Comparison of ENCODE assay signal across 19 mouse cellular contexts in the genomic region with DNA sequence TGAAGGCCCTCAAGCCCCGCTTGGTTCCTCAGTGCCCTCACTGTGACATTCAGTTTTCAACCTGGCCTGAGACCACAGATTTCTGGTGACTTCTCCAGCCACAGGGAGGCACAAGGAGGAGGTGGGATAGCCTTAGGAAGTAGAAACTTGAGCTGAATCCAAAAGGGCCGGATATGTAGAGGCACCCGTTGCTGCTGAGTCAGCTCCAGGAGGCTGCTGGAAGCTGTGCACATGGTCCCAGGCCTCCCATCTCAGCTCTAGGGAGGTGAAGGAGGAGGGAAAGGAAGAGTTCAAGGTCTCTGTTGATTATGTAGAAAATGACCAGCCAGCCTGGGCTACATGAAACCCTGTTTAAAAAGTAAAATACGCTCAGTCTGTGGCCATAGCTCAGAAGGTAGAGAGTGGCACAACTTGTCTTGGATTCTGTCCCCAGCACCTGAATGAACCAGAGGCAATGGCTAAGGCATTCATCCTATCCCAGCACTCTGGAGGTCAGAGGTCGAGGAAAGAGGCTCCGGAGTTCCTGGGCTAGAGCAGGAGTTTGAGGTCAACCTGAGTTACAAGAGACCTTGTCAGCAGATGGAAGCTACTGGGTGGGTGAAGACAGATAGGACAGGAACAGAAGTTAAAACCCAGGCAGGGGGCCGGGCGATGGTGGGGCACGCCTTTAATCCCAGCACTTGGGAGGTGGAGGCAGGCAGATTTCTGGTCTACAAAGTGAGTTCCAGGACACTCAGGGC. TPM values are rescaled to one million over a fixed set of nuclear protein-coding genes. Genes with fewer than 3 reads are reported as not detected.
A peak's percentile ranks its signal among the peaks of the same experiment; 100 is the strongest.
DNase-seq lines count a peak whose midpoint lies in the region; ATAC-seq and TF ChIP-seq lines count a peak whose summit lies in the region.
"Had no signal": no experiment of that assay in that cellular context is flagged by ENCODE, and none has a peak within 500 bp of the region (broad histone marks: within the 10 kb centered on the region; RNA-seq: fewer than 3 reads in every experiment).

No protein-coding gene starts in this region.

- DNase-seq in heart, embryonic 10.5 days (ENCODE audit: low spot score), result no peak
- no peak for DNase-seq in heart, adult 8-10 months (ENCODE audit: low spot score)
- peak; percentile 76 for DNase-seq in ZHBTc4 (ENCODE audit: low read depth, low spot score)
- DNase-seq in urinary bladder, postnatal 36 days (ENCODE audit: low spot score in 2 of 2), result no peak
- DNase-seq in layer of hippocampus, adult 2 months (ENCODE audit: low spot score in 2 of 2), result no peak
- DNase-seq: forebrain, postnatal 0 days; heart, adult 2 months; kidney, postnatal 25 days; lung, postnatal 36 days; right cerebral cortex, adult 18-20 months; thymus, postnatal 4 days had no signal

- no peak overlapping the region for H3K4me2 ChIP-seq in midbrain, embryonic 12.5 days (replicated peaks)
- H3K4me2 ChIP-seq in midbrain, embryonic 15.5 days, result no peak overlapping the region
- H3K4me2 ChIP-seq: midbrain, embryonic 13.5 days had no signal

- no peaks in the 10 kb centered on the region for H3K36me3 ChIP-seq in heart, embryonic 10.5 days
- no peaks in the 10 kb centered on the region for H3K36me3 ChIP-seq in midbrain, embryonic 12.5 days
- no peaks in the 10 kb centered on the region for H3K36me3 ChIP-seq in midbrain, embryonic 15.5 days (replicated peaks)
- H3K36me3 ChIP-seq: midbrain, embryonic 13.5 days had no signal

- 0 out of 2 replicates have a peak overlapping the region, but pooled peaks have one; percentile 2 for H3K27ac ChIP-seq in heart, embryonic 10.5 days
- H3K27ac ChIP-seq in midbrain, embryonic 12.5 days (replicated peaks), result no peak overlapping the region
- no peak overlapping the region for H3K27ac ChIP-seq in midbrain, embryonic 15.5 days
- H3K27ac ChIP-seq in layer of hippocampus, adult 2 months, result no peak overlapping the region
- H3K27ac ChIP-seq: heart, adult 2 months; midbrain, embryonic 13.5 days had no signal

- no peak for TF ChIP-seq CTCF in layer of hippocampus, adult 2 months (conservative IDR thresholded peaks at IDR 0.05)

- 0 out of 2 replicates have a peak overlapping the region, but pooled peaks have one; percentile 20 for H3K9ac ChIP-seq in midbrain, embryonic 12.5 days (replicated peaks)
- no peak overlapping the region for H3K9ac ChIP-seq in midbrain, embryonic 15.5 days
- H3K9ac ChIP-seq: forebrain, postnatal 0 days; midbrain, embryonic 13.5 days had no signal

- no peak for ATAC-seq in midbrain, embryonic 12.5 days (ENCODE audit: low FRiP score, low read depth)
- no peak for ATAC-seq in midbrain, embryonic 15.5 days (replicated peaks)
- ATAC-seq: CD4-positive, CD25-positive, alpha-beta regulatory T cell, adult 4 months; forebrain, postnatal 0 days; midbrain, embryonic 13.5 days; Patski had no signal

- WGBS in heart, embryonic 10.5 days, result 58% methylated on average over 9 of the region's 9 CpGs
- WGBS in midbrain, embryonic 12.5 days, result 68% methylated on average over 9 of the region's 9 CpGs
- 63% methylated on average over 9 of the region's 9 CpGs for WGBS in midbrain, embryonic 15.5 days

- no peak overlapping the region for H3K4me3 ChIP-seq in heart, embryonic 10.5 days
- no peak overlapping the region for H3K4me3 ChIP-seq in midbrain, embryonic 12.5 days
- no peak overlapping the region for H3K4me3 ChIP-seq in midbrain, embryonic 15.5 days
- H3K4me3 ChIP-seq in layer of hippocampus, adult 2 months, result no peak overlapping the region
- H3K4me3 ChIP-seq: erythroblast, embryonic 14.5 days; heart, adult 2 months; midbrain, embryonic 13.5 days had no signal

- H3K4me1 ChIP-seq in heart, embryonic 10.5 days, result peaks cover 66% of the 10 kb centered on the region
- peaks cover 26% of the 10 kb centered on the region for H3K4me1 ChIP-seq in midbrain, embryonic 12.5 days
- peaks cover 25% of the 10 kb centered on the region for H3K4me1 ChIP-seq in midbrain, embryonic 15.5 days

- no peaks in the 10 kb centered on the region for H3K9me3 ChIP-seq in heart, embryonic 10.5 days
- no peaks in the 10 kb centered on the region for H3K9me3 ChIP-seq in midbrain, embryonic 12.5 days
- H3K9me3 ChIP-seq in midbrain, embryonic 15.5 days, result no peaks in the 10 kb centered on the region
- H3K9me3 ChIP-seq: midbrain, embryonic 13.5 days had no signal

- no peaks in the 10 kb centered on the region for H3K27me3 ChIP-seq in heart, embryonic 10.5 days (ENCODE audit: insufficient read depth, poor library complexity, severe bottlenecking)
- H3K27me3 ChIP-seq in midbrain, embryonic 12.5 days, result peaks cover 37% of the 10 kb centered on the region
- no peaks in the 10 kb centered on the region for H3K27me3 ChIP-seq in midbrain, embryonic 15.5 days (replicated peaks)
- H3K27me3 ChIP-seq: Patski had no signal

RNA-seq across cellular contexts. Expression of gene Mfsd12, which starts 2.4 kb away (rescaled TPM):
- 10.3 and 12.8 TPM in 2 replicates for polyA plus RNA-seq in heart, embryonic 10.5 days (2016; fragmentation: Nextera tagmentation; extraction: Ambion mirVana)
- total RNA-seq in heart, adult 8-10 months (2022), result 10 to 100 TPM in 1 of 4 experiments, 1 to 10 TPM in 3; 9.2 to 11.4 (median 9.8) TPM
- 12.0 and 13.7 TPM in 2 replicates for polyA plus RNA-seq in midbrain, embryonic 12.5 days (2016; fragmentation: Nextera tagmentation; extraction: Ambion mirVana)
- 19.7 and 22.5 TPM in 2 replicates for polyA plus RNA-seq in midbrain, embryonic 15.5 days (2015; fragmentation: Nextera tagmentation; extraction: Ambion mirVana)
- total RNA-seq in layer of hippocampus, adult 2 months (2021), result 10 to 100 TPM; 42.8 to 45.9 TPM

RNA-seq across cellular contexts. Expression of gene Hmg20b, which starts 4.6 kb away (rescaled TPM):
- polyA plus RNA-seq in heart, embryonic 10.5 days (2016; fragmentation: Nextera tagmentation; extraction: Ambion mirVana), result 100 and 109 TPM in 2 replicates
- total RNA-seq in heart, adult 8-10 months (2022), result 10 to 100 TPM; 52.4 to 61.2 (median 57.1) TPM
- polyA plus RNA-seq in midbrain, embryonic 12.5 days (2016; fragmentation: Nextera tagmentation; extraction: Ambion mirVana), result 90.8 and 97.9 TPM in 2 replicates
- 26.6 and 29.9 TPM in 2 replicates for polyA plus RNA-seq in midbrain, embryonic 15.5 days (2015; fragmentation: Nextera tagmentation; extraction: Ambion mirVana)
- total RNA-seq in layer of hippocampus, adult 2 months (2021), result 10 to 100 TPM; 27.5 to 30.8 TPM

RNA-seq across cellular contexts. Expression of gene 4930404N11Rik, which starts 10.7 kb away (rescaled TPM):
- 1.1 and 1.4 TPM in 2 replicates for polyA plus RNA-seq in heart, embryonic 10.5 days (2016; fragmentation: Nextera tagmentation; extraction: Ambion mirVana)
- under 1 TPM in 2 of 4 experiments, not detected in 2; 0.29 to 0.66 TPM for total RNA-seq in heart, adult 8-10 months (2022)
- 0.34 and 0.92 TPM in 2 replicates for polyA plus RNA-seq in midbrain, embryonic 12.5 days (2016; fragmentation: Nextera tagmentation; extraction: Ambion mirVana)
- 1.1 TPM in 2 replicates for polyA plus RNA-seq in midbrain, embryonic 15.5 days (2015; fragmentation: Nextera tagmentation; extraction: Ambion mirVana)
- 1 to 10 TPM; 1.6 to 2.4 TPM for total RNA-seq in layer of hippocampus, adult 2 months (2021)
- total RNA-seq: forebrain, postnatal 0 days had no signal
- polyA plus RNA-seq: hindbrain, embryonic 11.5 days had no signal

RNA-seq across cellular contexts. Expression of gene Gipc3, which starts 11.8 kb away (rescaled TPM):
- not detected in 2 replicates for polyA plus RNA-seq in heart, embryonic 10.5 days (2016; fragmentation: Nextera tagmentation; extraction: Ambion mirVana)
- total RNA-seq in heart, adult 8-10 months (2022), result 1 to 10 TPM; 4.1 to 6.6 (median 5.2) TPM
- not detected in 2 replicates for polyA plus RNA-seq in midbrain, embryonic 12.5 days (2016; fragmentation: Nextera tagmentation; extraction: Ambion mirVana)
- not detected in 2 replicates for polyA plus RNA-seq in midbrain, embryonic 15.5 days (2015; fragmentation: Nextera tagmentation; extraction: Ambion mirVana)
- total RNA-seq in layer of hippocampus, adult 2 months (2021), result 1 to 10 TPM; 1.7 to 1.8 TPM
- total RNA-seq: forebrain, postnatal 0 days had no signal
- polyA plus RNA-seq: forebrain, postnatal 0 days; hindbrain, embryonic 11.5 days; liver, embryonic 16.5 days; midbrain, embryonic 13.5 days had no signal

RNA-seq across cellular contexts. Expression of gene Fzr1, which starts 23.4 kb away (rescaled TPM):
- 105 and 117 TPM in 2 replicates for polyA plus RNA-seq in heart, embryonic 10.5 days (2016; fragmentation: Nextera tagmentation; extraction: Ambion mirVana)
- total RNA-seq in heart, adult 8-10 months (2022), result 10 to 100 TPM; 25.9 to 39.0 (median 32.2) TPM
- polyA plus RNA-seq in midbrain, embryonic 12.5 days (2016; fragmentation: Nextera tagmentation; extraction: Ambion mirVana), result 135 and 139 TPM in 2 replicates
- 153 and 159 TPM in 2 replicates for polyA plus RNA-seq in midbrain, embryonic 15.5 days (2015; fragmentation: Nextera tagmentation; extraction: Ambion mirVana)
- 10 to 100 TPM; 70.1 to 72.0 TPM for total RNA-seq in layer of hippocampus, adult 2 months (2021)
